Mouse (Mus musculus) CH12.LX (cell line): ENCODE results near the gene Lin28a.

Experiments used
- CHD2 ChIP-seq: IDR thresholded peaks from 2 replicates; pipeline ENCODE4 v1.6.1; 2011; ENCODE audit warnings: low read length, improper control_type of control experiment
- CTCF ChIP-seq, 2 experiments: IDR thresholded peaks in 1 of 2; conservative IDR thresholded peaks in 1 of 2; 2 replicates each; pipeline ENCODE4 v1.5.1; 2011 to 2012; ENCODE audit warnings: low read depth in 2 of 2, low read length in 2 of 2, improper control_type of control experiment in 1 of 2, inconsistent platforms in 1 of 2, mild to moderate bottlenecking in 1 of 2, moderate library complexity in 1 of 2
- HCFC1 ChIP-seq: IDR thresholded peaks from 2 replicates; pipeline ENCODE4 v1.6.1; 2012; ENCODE audit warnings: low read depth, mild to moderate bottlenecking, inconsistent platforms, low read length, improper control_type of control experiment
- MAX ChIP-seq: IDR thresholded peaks from 2 replicates; pipeline ENCODE4 v1.6.1; 2011; ENCODE audit warnings: low read length, improper control_type of control experiment
- MXI1 ChIP-seq: IDR thresholded peaks from 2 replicates; pipeline ENCODE4 v1.6.1; 2011; ENCODE audit warnings: mild to moderate bottlenecking, low read depth, low read length, improper control_type of control experiment
- TBP ChIP-seq: conservative IDR thresholded peaks from 2 replicates; pipeline ENCODE4 v1.6.1; 2011; ENCODE audit warnings: low read depth, low read length, improper control_type of control experiment
- USF1 ChIP-seq: IDR thresholded peaks from 2 replicates; pipeline ENCODE4 v1.6.1; 2014; ENCODE audit warnings: low read depth, mild to moderate bottlenecking, inconsistent platforms, low read length, improper control_type of control experiment
- USF2 ChIP-seq: conservative IDR thresholded peaks from 2 replicates; pipeline ENCODE4 v1.6.1; 2011; ENCODE audit warnings: low read depth, low read length, improper control_type of control experiment

- TF ChIP-seq USF2 (no peak), HCFC1 (no peak), CTCF (conservative IDR thresholded peaks at IDR 0.05 in 1 of 2, IDR thresholded peaks at IDR 0.05 in 1 of 2; ENCODE audit: low read depth in 2 of 2, low read length in 2 of 2) (no peak), CHD2 (no peak), USF1 (no peak), MAX (no peak), MXI1 (no peak), TBP (no peak)
Observed at GRCm38 (mm10) chr4:134016767-134017166, 1.9 kb downstream of the Lin28a start.
